Mouse (Mus musculus) E14TG2a.4 (cell line): ENCODE data around the gene Sh3gl2.

Source experiments
- CTCF ChIP-seq: conservative IDR thresholded peaks from 2 replicates; pipeline ENCODE4 v1.5.1; 2014; ENCODE audit warnings: low read length
- NANOG ChIP-seq: IDR thresholded peaks from 2 replicates; pipeline ENCODE4 v1.6.1; 2014; ENCODE audit warnings: borderline replicate concordance, low read length, mixed read lengths
- POU5F1 ChIP-seq: IDR thresholded peaks from 2 replicates; pipeline ENCODE4 v1.6.1; 2014; ENCODE audit warnings: low read length, borderline replicate concordance

- TF ChIP-seq CTCF, result no peak
- no peak for TF ChIP-seq NANOG
- no peak for TF ChIP-seq POU5F1
These were observed 798 bp downstream of the Sh3gl2 start for GRCm38 (mm10) chr4:85205636-85206211.
